Mouse (Mus musculus) limb, embryonic 11.5 days (tissue): Measurements from ENCODE around the gene Ppm1j. TPM values are rescaled to one million over a fixed set of nuclear protein-coding genes. Genes with fewer than 3 reads are reported as not detected.

ENCODE experiments used
- ATAC-seq: fragments of 200-750 bp; cut with Nextera tagmentation; 2 replicates; pipeline ENCODE4 v1.8.0; 2017; ENCODE audit warnings: low read depth; ENCODE audit not compliant: insufficient number of reproducible peaks, low FRiP score, low TSS enrichment
- DNase-seq: peaks from one replicate; pipeline ENCODE4 v3.0.0-alpha.2; 2015; ENCODE audit warnings: low spot score
- H3K27ac ChIP-seq: fragments of 300-500 bp; sonication (generic); replicated peaks from 2 replicates; pipeline ENCODE4 v1.5.1; 2014; ENCODE audit warnings: low read depth, mild to moderate bottlenecking, low read length
- H3K27me3 ChIP-seq: fragments of 300-500 bp; sonication (generic); 2 replicates; pipeline ENCODE4 v1.6.1; 2014; ENCODE audit warnings: mild to moderate bottlenecking, low read length, mixed read lengths; ENCODE audit not compliant: control insufficient read depth, insufficient read depth
- H3K36me3 ChIP-seq: fragments of 300-500 bp; sonication (generic); 2 replicates; pipeline ENCODE4 v1.6.1; 2014; ENCODE audit warnings: mild to moderate bottlenecking, low read length, moderate library complexity, mixed read lengths; ENCODE audit not compliant: control insufficient read depth, insufficient read depth
- H3K4me1 ChIP-seq: fragments of 300-500 bp; sonication (generic); 2 replicates; pipeline ENCODE4 v1.6.1; 2014; ENCODE audit warnings: low read length, mixed read lengths; ENCODE audit not compliant: control insufficient read depth, insufficient read depth
- H3K4me2 ChIP-seq: fragments of 300-500 bp; sonication (generic); 2 replicates; pipeline ENCODE4 v1.6.1; 2014; ENCODE audit warnings: low read depth, mild to moderate bottlenecking, moderate library complexity; ENCODE audit not compliant: severe bottlenecking
- H3K4me3 ChIP-seq: fragments of 300-500 bp; sonication (generic); 2 replicates; pipeline ENCODE4 v1.5.1; 2014; ENCODE audit warnings: low read depth, low read length
- H3K9ac ChIP-seq: fragments of 300-500 bp; sonication (generic); 2 replicates; pipeline ENCODE4 v1.6.1; 2014; ENCODE audit warnings: mild to moderate bottlenecking, low read length
- H3K9me3 ChIP-seq: fragments of 300-500 bp; sonication (generic); 2 replicates; pipeline ENCODE4 v1.6.1; 2016; ENCODE audit warnings: low read length; ENCODE audit not compliant: control insufficient read depth
- WGBS: fragments of 180-500 bp; shearing (Covaris S2); extraction: QIAGEN DNeasy Blood & Tissue Kit; methylation state at CpG from one replicate; pipeline ENCODE4 v1.1.7; 2014; 5-methylcytosine and 5-hydroxymethylcytosine counted together
- polyA plus RNA-seq: library from polyadenylated mRNA; unstranded; fragments of >200 nt; fragmentation: Nextera tagmentation; extraction: Ambion mirVana; gene quantifications from 2 replicates; pipeline ENCODE4 v1.2.1, GENCODE M21; 2014

Ppm1j gene
- polyA plus RNA-seq, 1 experiment from 2014 or later: 1.8 TPM

DNA sequence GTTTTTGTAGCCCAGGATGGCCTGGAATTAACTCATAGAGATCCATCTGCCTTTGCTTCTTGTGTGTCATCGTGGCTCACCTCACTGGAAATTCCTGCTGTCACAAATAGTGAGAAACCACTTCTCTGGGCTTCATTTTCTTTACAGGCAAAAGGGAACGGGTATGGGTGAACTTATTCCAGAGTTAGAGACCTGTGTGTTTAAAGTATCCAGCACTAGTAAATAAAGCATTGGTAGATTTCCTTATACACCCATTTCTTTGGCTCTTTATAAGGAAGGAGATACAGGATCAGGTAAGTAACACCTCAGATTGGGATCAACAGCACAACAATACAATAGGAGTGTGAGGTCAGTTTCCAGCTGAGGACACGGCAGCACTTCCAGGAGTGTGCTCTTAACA lies 7.2 kb downstream of the Ppm1j start, which contains the start of gene Rhoc:
TSS of gene Rhoc (plus strand) at position 301 of the 400 bp plus-strand sequence.
- Histone ChIP-seq H3K36me3 (peaks cover 3% of the 10 kb centered on the region; the same call in 1 of the 2 replicates), H3K27ac (peak within 1 kb of the TSS; percentile 79; the same call in 1 of the 2 replicates), H3K9ac (peak within 1 kb of the TSS; percentile 80), H3K4me2 (peak within 1 kb of the TSS; percentile 92), H3K4me1 (peaks cover 25% of the 10 kb centered on the region), H3K4me3 (peak within 1 kb of the TSS; percentile 70), H3K9me3 (no peaks in the 10 kb centered on the region), H3K27me3 (peaks cover 9% of the 10 kb centered on the region)
- WGBS: 37% methylated on average over 3 of the region's 3 CpGs
- DNase-seq: no peak
- ATAC-seq: peak; percentile 0; the same call in 1 of the 2 replicates

DNA sequence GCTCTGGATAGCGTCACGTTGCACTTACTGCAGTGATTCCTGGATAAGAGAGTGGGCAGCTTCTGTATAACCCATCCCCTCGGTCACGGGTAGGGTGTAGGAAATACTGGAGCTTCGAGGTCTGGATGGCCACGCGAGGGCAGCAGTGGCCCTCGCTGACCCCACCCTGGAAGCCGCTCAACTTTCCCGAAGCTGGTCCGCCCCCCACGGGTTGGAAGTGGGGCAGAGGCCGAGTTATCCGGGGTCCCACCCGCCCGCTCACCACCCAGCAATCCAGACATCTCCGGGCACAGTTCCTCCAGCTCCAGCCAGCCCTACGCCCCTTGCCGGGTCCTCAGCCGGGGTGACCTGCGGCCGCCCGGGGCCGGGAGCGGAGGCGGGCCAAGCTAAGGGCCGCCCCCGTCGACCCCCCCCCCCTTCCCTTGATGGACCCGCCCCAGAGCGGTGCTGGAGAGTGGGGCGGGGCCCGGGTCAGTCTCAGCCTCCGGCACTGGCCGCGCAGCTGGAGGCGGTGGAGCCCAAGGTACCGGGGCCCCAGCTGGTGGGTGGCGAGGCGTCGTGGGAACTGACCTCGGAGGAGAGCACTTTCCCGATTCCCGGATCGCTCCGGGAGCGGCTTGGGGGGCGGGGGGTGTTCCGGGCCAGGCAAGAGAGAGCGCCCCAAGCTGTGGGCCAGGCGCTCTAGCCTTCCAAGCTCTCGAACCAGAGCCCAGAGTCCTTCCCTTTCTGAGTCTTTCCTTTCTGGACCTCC lies 7.9 kb downstream of the Ppm1j start:
- WGBS: under 1% methylated on average over 50 of the region's 52 CpGs
- Histone ChIP-seq H3K27me3 (peaks cover 2% of the 10 kb centered on the region; the same call in 1 of the 2 replicates), H3K4me1 (peaks cover 28% of the 10 kb centered on the region)

DNA sequence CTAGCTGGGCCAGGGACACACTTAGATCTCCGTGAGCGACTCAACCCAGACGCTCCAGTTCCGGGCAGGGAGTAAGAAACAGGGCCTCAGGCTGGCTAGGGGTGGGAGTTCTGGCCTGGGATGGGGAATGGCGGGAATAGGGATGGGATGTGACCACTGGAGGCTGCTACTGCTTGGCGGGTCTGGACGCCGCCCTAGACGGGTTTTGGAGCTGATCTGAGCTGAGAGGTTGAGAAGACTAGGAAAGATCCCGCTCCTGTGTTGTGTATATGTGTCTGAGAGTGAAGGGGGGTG lies 8.4 kb downstream of the Ppm1j start:
- peaks cover 34% of the 10 kb centered on the region for H3K4me1 ChIP-seq
- H3K9me3 ChIP-seq: no peaks in the 10 kb centered on the region
- peak overlapping the region; percentile 79; the same call in 1 of the 2 replicates for H3K27ac ChIP-seq
- peak overlapping the region; percentile 80 for H3K9ac ChIP-seq
- peak overlapping the region; percentile 70 for H3K4me3 ChIP-seq
- peaks cover 6% of the 10 kb centered on the region; the same call in 1 of the 2 replicates for H3K36me3 ChIP-seq
- WGBS: 2% methylated on average over 10 of the region's 10 CpGs
- ATAC-seq (no peak), DNase-seq (peak; percentile 70)
- peak overlapping the region; percentile 92 for H3K4me2 ChIP-seq
- no peaks in the 10 kb centered on the region for H3K27me3 ChIP-seq

More for the DNA sequence above, 7.9 kb downstream of the Ppm1j start:
- peak overlapping the region; percentile 79; the same call in 1 of the 2 replicates for H3K27ac ChIP-seq
- H3K4me3 ChIP-seq: peak overlapping the region; percentile 70
- peak overlapping the region; percentile 92 for H3K4me2 ChIP-seq
- ATAC-seq: peak; percentile 87
- H3K9me3 ChIP-seq: no peaks in the 10 kb centered on the region
- peaks cover 3% of the 10 kb centered on the region; the same call in 1 of the 2 replicates for H3K36me3 ChIP-seq
- H3K9ac ChIP-seq: peak overlapping the region; percentile 80
- DNase-seq: peak; percentile 87

DNA sequence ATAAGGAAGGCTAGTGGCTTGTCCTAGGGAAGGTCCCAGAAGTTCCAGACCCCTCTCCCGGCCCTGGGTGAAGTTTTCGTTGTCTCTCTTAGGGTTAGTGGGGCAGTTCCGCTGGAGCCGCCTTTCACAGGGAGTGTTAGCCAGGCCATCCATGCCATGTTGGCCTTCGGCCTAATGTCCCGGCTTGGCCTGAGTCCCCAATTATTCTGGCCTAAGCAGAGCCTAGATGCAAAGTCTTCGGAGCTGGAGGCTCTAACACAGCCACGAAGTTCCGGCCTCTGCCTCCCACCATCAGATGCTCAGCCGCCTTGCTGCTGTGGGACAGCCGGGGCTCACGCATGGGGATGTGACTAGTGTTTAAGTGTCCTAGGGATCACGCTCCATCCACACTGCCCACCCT lies 9.0 kb downstream of the Ppm1j start:
- peak overlapping the region; percentile 80 for H3K9ac ChIP-seq
- H3K4me3 ChIP-seq: peak overlapping the region; percentile 70
- DNase-seq (peak; percentile 44), ATAC-seq (no peak)
- WGBS: 22% methylated on average over 13 of the region's 13 CpGs
- peaks cover 7% of the 10 kb centered on the region; the same call in 1 of the 2 replicates for H3K36me3 ChIP-seq
- no peaks in the 10 kb centered on the region for H3K9me3 ChIP-seq
- H3K27ac ChIP-seq: peak overlapping the region; percentile 90
- peak overlapping the region; percentile 92 for H3K4me2 ChIP-seq
- H3K27me3 ChIP-seq: no peaks in the 10 kb centered on the region
- peaks cover 37% of the 10 kb centered on the region for H3K4me1 ChIP-seq

DNA sequence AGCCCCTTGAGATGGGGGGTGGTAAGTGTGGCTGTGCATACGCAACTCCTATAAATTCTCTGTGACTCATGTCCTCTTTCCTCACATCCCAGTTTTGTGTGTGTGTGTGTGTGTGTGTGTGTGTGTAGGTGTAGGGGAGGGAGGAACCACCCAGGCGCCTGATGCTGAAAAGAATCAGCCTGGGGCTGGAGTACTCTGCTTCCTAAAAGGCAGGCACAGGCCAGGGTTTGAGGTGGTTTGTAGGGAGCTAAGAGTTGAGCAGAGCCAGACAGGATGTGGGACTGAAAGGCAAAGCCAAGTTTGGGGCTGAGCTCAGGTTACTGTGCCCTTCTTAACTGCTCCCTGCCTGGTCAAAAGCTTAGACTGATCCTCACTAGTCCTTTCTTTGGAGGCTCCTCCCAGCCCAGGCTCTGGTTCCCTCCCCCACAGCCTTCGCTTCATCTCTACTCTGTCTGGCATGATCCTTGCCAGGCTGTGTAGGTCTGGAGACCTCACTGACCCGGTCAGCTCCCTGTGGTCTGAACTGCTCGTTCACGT lies 9.6 kb downstream of the Ppm1j start:
- ATAC-seq (peak; percentile 37), DNase-seq (peak; percentile 77)
- WGBS: 8% methylated on average over 6 of the region's 6 CpGs
- Histone ChIP-seq H3K4me3 (peak overlapping the region; percentile 70), H3K36me3 (peaks cover 7% of the 10 kb centered on the region; the same call in 1 of the 2 replicates), H3K27me3 (no peaks in the 10 kb centered on the region), H3K27ac (peak overlapping the region; percentile 90), H3K9me3 (no peaks in the 10 kb centered on the region), H3K4me1 (peaks cover 41% of the 10 kb centered on the region), H3K9ac (peak overlapping the region; percentile 80), H3K4me2 (peak overlapping the region; percentile 92)

DNA sequence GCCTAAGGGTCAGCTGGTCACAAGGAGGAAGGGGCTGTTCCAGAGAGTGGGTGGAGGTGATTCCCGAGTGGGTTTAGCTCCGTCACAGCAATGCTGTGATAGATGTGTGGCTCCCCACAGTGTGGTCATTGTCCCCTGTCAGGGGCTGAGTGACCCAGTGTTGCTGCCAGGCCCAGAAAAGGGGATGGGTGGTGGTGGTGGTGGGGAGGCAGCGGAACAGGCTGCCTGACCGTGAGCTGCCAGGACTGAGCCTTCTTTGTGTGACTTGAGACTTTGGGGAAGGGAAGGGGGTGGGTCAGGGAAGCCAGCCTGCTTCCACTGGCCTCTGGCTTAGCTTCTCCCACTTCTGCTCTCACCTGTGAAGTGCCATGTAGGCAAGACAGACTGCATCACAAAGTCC lies 10.2 kb downstream of the Ppm1j start:
- Histone ChIP-seq H3K4me3 (peak overlapping the region; percentile 70), H3K4me2 (peak overlapping the region; percentile 92), H3K27me3 (no peaks in the 10 kb centered on the region), H3K27ac (peak overlapping the region; percentile 90), H3K4me1 (peaks cover 46% of the 10 kb centered on the region), H3K9me3 (no peaks in the 10 kb centered on the region), H3K9ac (peak overlapping the region; percentile 80), H3K36me3 (peaks cover 9% of the 10 kb centered on the region; the same call in 1 of the 2 replicates)
- DNase-seq (no peak), ATAC-seq (no peak)
- 23% methylated on average over 4 of the region's 4 CpGs for WGBS

DNA sequence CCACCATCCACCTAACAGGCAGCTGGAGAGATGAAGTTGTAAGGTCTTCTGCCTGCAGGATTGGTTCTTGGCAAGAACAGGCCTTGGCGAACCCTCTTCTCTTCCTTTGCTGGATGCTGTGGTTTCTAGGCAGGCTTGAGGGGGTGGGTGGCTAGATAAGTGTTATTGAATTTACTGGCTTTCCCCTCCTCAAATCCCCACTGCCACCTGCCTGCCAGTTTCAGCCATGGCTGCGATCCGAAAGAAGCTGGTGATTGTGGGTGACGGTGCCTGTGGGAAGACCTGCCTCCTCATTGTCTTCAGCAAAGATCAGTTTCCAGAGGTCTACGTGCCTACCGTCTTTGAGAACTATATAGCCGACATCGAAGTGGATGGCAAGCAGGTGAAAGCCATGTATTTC lies 10.8 kb downstream of the Ppm1j start:
- Histone ChIP-seq H3K4me1 (peaks cover 48% of the 10 kb centered on the region), H3K4me2 (peak overlapping the region; percentile 92), H3K9me3 (no peaks in the 10 kb centered on the region), H3K9ac (0 out of 2 replicates have a peak overlapping the region, but pooled peaks have one; percentile 37), H3K27me3 (no peaks in the 10 kb centered on the region), H3K27ac (0 out of 2 replicates have a peak overlapping the region, but pooled peaks have one; percentile 11), H3K36me3 (peaks cover 13% of the 10 kb centered on the region; the same call in 1 of the 2 replicates), H3K4me3 (no peak overlapping the region)
- WGBS: 96% methylated on average over 8 of the region's 8 CpGs
- DNase-seq: no peak
- no peak for ATAC-seq

DNA sequence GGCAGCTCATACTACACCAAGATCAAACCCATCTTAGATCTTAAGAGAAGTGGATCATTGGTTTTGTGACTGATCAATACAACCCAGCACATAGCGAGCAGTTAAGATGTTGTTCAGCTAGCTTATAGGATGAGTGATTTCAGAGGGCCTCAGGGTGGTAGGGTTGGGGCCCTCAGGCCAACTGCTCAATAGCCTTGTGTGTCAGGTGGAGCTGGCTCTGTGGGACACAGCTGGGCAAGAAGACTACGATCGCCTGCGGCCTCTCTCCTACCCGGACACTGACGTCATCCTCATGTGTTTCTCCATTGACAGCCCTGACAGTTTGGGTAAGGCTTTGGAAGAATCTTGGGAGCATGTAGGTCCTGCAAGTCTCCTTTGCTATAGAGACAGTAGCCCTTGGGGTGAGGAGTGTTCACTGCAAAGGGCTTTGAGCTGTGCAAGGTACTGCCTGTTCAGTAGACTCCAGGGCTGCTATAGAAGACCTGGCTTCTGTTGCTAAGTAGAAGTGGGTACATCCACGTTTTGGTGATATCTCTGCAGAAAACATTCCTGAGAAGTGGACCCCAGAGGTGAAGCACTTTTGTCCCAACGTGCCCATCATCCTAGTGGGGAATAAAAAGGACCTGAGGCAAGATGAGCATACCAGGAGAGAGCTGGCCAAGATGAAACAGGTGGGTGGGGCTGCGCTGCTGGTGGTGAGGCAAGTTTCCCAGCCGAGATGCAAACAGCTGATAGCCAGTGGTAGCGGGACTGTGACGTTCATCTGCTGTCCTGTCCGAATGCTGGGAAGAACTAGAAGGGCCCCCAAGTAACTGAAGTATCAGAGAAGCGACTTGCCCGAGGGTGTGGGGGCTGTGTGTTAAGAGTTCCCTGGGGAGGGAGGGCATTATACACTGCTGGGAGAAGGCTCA lies 11.8 kb downstream of the Ppm1j start:
- no peak overlapping the region for H3K4me3 ChIP-seq
- H3K36me3 ChIP-seq: peaks cover 14% of the 10 kb centered on the region; the same call in 1 of the 2 replicates
- no peaks in the 10 kb centered on the region for H3K9me3 ChIP-seq
- no peak overlapping the region for H3K9ac ChIP-seq
- H3K27ac ChIP-seq: no peak overlapping the region
- no peak overlapping the region for H3K4me2 ChIP-seq
- ATAC-seq: no peak
- H3K4me1 ChIP-seq: peaks cover 48% of the 10 kb centered on the region
- no peaks in the 10 kb centered on the region for H3K27me3 ChIP-seq
- 74% methylated on average over 15 of the region's 15 CpGs for WGBS
- no peak for DNase-seq
